Mouse (Mus musculus) right cerebral cortex, postnatal 10 days (tissue): ENCODE measurements at regions not wholly inside any gene's neighbourhood (a gene's known extent, or its start where the extent isn't known, plus 50 kb on each side); places are given as distances from the start of the nearest gene placed in this dataset.

Source experiments
- DNase-seq, 2 experiments: peaks; one replicate each; pipeline ENCODE4 v3.0.0; 2021; ENCODE audit warnings: low spot score in 2 of 2

- no peak for DNase-seq
These were observed 260.6 kb downstream of the Epha4 start for GRCm38 (mm10) chr1:77254276-77254675.

- DNase-seq: no peak
These were observed 258.6 kb downstream of the Epha4 start for GRCm38 (mm10) chr1:77256115-77256842.

GRCm38 (mm10) chr1:77258730-77259310, 256.1 kb downstream of the Epha4 start:
- no peak for DNase-seq

GRCm38 (mm10) chr1:77259789-77260188, 255.1 kb downstream of the Epha4 start:
- DNase-seq: no peak

- no peak for DNase-seq
These were observed 253.2 kb downstream of the Epha4 start for GRCm38 (mm10) chr1:77261678-77262077.

- no peak for DNase-seq
These were observed 249.2 kb downstream of the Epha4 start for GRCm38 (mm10) chr1:77265677-77266076.

- DNase-seq: no peak
These were observed 247.4 kb downstream of the Epha4 start for GRCm38 (mm10) chr1:77267311-77268003.

- no peak for DNase-seq
These were observed 239.6 kb downstream of the Epha4 start for GRCm38 (mm10) chr1:77275297-77275696.

GRCm38 (mm10) chr1:77279566-77279965, 235.3 kb downstream of the Epha4 start:
- DNase-seq: no peak

GRCm38 (mm10) chr1:77280373-77281038, 234.4 kb downstream of the Epha4 start:
- peak; percentile 29 to 33 for DNase-seq

- DNase-seq: no peak
These were observed 233.1 kb downstream of the Epha4 start for GRCm38 (mm10) chr1:77281741-77282140.

GRCm38 (mm10) chr1:77298713-77299132, 216.2 kb downstream of the Epha4 start:
- DNase-seq: no peak

GRCm38 (mm10) chr1:77300806-77301205, 214.1 kb downstream of the Epha4 start:
- DNase-seq: no peak

- no peak for DNase-seq
These were observed 210.1 kb downstream of the Epha4 start for GRCm38 (mm10) chr1:77304770-77305169.

GRCm38 (mm10) chr1:77307745-77308144, 207.1 kb downstream of the Epha4 start:
- DNase-seq: no peak

- DNase-seq: no peak
These were observed 201.8 kb downstream of the Epha4 start for GRCm38 (mm10) chr1:77313119-77313518.

- no peak for DNase-seq
These were observed 199.5 kb downstream of the Epha4 start for GRCm38 (mm10) chr1:77315347-77315746.

- no peak for DNase-seq
These were observed 198.7 kb downstream of the Epha4 start for GRCm38 (mm10) chr1:77316198-77316597.
